Mouse (Mus musculus): ENCODE results near the gene Tenm4. TPM values are rescaled to one million over a fixed set of nuclear protein-coding genes. Genes with fewer than 3 reads are reported as not detected.

The Tenm4 gene
- polyA plus RNA-seq, 1 experiment from 2014 or later: 41.4 TPM

DNA sequence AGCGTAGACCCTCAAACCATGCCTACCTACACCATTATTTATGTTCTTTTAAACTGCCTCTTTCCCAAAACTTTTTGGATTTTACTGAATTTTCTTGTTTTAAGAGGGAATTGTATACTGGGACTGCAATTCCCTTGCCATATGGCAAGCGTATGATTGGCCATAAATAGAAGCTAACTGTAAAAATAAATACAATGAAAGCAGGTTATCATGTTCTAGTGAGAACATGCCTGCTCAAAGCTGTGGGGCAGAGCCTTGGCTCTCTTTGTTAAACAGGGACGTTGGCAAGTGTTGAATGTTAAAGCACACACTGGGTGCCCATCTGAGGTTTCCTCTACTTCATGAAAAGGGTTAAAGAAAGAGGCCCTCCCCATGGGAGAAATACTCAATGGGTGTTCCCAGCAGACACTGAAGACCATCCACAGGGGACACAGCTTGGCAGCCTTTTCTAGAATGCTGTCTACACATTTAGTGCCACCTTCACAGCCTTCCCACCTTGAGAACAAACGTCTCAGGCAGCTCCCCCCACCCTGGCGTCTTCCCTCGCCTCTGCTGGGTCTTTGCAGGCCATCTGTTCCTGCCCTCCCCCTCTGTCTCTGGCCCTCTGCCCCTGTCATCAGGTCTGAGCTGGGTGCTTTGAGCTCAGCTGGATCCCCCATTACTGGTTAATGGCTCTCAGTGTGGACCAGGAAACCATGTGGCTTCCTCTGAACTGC, 480.7 kb downstream of the Tenm4 start:
- Histone ChIP-seq H3K4me3 (ENCODE audit: low read depth, low read length) (no peak overlapping the region), H3K4me2 (ENCODE audit: low read length) (no peak overlapping the region), H3K9ac (ENCODE audit: low read depth, low read length) (no peak overlapping the region), H3K27ac (ENCODE audit: low read length) (no peak overlapping the region), H3K27me3 (ENCODE audit: control insufficient read depth, insufficient read depth, low read depth, low read length) (no peaks in the 10 kb centered on the region), H3K9me3 (replicated peaks; ENCODE audit: control insufficient read depth, low read length, poor library complexity, severe bottlenecking) (no peaks in the 10 kb centered on the region), H3K36me3 (ENCODE audit: control insufficient read depth, insufficient read depth, low read length) (no peaks in the 10 kb centered on the region), H3K4me1 (ENCODE audit: control insufficient read depth, insufficient read depth, low read length) (peaks cover 24% of the 10 kb centered on the region)
- WGBS: 33% methylated on average over 6 of the region's 6 CpGs
- ATAC-seq: peak; percentile 49; the same call in 1 of the 2 replicates

DNA sequence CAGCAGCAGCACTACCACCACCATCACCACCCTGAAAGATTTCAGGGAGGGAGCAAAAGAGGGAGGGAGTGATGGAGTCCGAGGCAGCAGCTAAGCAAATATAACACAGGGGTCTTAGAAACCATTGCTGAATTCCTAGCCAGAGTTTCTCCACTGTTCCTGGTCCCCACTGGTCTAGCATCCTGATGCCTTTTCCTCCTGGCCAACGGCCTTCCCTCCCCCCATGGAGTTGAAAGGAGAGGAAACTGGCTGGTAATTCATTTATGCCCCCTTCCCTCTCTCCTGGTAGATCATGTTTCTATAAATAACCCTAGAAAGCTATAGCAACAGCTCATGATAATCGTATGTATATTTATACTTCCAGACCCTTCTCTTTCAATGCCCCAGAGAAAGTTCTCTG, 481.8 kb downstream of the Tenm4 start:
- 34% methylated on average over 3 of the region's 3 CpGs for WGBS

DNA sequence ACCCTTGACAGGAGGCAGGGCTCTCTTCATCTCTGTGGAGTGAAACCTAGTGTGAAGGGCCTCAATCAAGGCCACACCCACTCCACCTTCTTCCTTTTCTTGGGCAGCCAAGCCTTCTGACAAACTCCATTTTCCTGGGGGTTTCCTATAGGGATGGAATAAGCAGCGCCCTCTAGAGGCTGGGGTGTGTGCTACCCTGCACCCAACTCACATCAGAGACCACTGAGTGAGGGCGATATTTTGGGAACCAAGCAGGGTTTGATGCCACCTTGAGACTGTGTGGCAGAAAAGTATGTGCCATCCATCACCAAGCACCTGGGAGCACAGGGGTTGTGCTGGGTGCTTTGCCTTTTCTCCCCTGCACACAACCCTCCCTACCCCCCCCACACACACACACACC, 483.2 kb downstream of the Tenm4 start:
- Histone ChIP-seq H3K27ac (ENCODE audit: low read length) (no peak overlapping the region), H3K4me2 (ENCODE audit: low read length) (no peak overlapping the region), H3K36me3 (ENCODE audit: control insufficient read depth, insufficient read depth, low read length) (no peaks in the 10 kb centered on the region), H3K4me3 (ENCODE audit: low read depth, low read length) (no peak overlapping the region), H3K4me1 (ENCODE audit: control insufficient read depth, insufficient read depth, low read length) (peaks cover 24% of the 10 kb centered on the region), H3K9ac (ENCODE audit: low read depth, low read length) (no peak overlapping the region), H3K9me3 (replicated peaks; ENCODE audit: control insufficient read depth, low read length, poor library complexity, severe bottlenecking) (no peaks in the 10 kb centered on the region), H3K27me3 (ENCODE audit: control insufficient read depth, insufficient read depth, low read depth, low read length) (no peaks in the 10 kb centered on the region)
- no peak for ATAC-seq
- WGBS: 57% methylated on average over 2 of the region's 2 CpGs

More for the DNA sequence above, 481.8 kb downstream of the Tenm4 start:
- no peak overlapping the region for H3K4me2 ChIP-seq (ENCODE audit: low read length)
- peaks cover 24% of the 10 kb centered on the region for H3K4me1 ChIP-seq (ENCODE audit: control insufficient read depth, insufficient read depth, low read length)
- H3K9ac ChIP-seq (ENCODE audit: low read depth, low read length): no peak overlapping the region
- no peak overlapping the region for H3K4me3 ChIP-seq (ENCODE audit: low read depth, low read length)
- no peak for ATAC-seq
- H3K36me3 ChIP-seq (ENCODE audit: control insufficient read depth, insufficient read depth, low read length): no peaks in the 10 kb centered on the region
- no peak overlapping the region for H3K27ac ChIP-seq (ENCODE audit: low read length)
- H3K27me3 ChIP-seq (ENCODE audit: control insufficient read depth, insufficient read depth, low read depth, low read length): no peaks in the 10 kb centered on the region
- no peaks in the 10 kb centered on the region for H3K9me3 ChIP-seq (replicated peaks; ENCODE audit: control insufficient read depth, low read length, poor library complexity, severe bottlenecking)

DNA sequence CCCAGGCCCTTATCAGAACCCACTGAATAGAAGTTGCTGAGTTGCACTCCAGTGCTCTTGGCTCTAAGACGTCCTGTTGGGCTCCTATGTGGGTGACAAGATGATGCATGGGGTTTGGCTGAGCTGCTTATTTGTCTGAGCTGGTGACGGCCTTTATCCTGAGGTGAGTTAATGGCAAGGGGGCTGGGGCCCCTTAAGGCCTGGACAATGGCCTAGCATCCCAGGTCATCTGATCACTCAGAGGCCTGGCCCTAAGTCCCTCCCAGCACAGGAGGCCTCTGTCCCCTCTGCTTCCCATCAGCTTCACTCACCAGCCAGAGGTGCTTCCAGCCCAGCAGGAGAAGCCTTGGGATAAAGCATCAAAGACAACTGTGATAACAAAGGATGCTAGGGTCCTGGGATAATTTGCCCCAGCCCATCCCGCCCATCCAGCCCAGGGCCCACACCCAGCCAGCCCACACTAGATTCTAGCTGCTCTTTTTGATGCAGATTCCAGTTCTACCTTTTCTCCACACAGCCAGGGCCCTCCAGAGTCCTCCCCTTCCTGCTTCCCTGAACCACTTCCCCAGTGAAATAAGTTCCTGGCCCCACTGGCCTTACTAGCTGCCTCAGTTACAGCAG, 484.2 kb downstream of the Tenm4 start:
- H3K27ac ChIP-seq (ENCODE audit: low read length): no peak overlapping the region
- H3K4me3 ChIP-seq (ENCODE audit: low read depth, low read length): no peak overlapping the region
- H3K9me3 ChIP-seq (replicated peaks; ENCODE audit: control insufficient read depth, low read length, poor library complexity, severe bottlenecking): no peaks in the 10 kb centered on the region
- WGBS: 56% methylated on average over 3 of the region's 3 CpGs
- no peak overlapping the region for H3K9ac ChIP-seq (ENCODE audit: low read depth, low read length)
- H3K27me3 ChIP-seq (ENCODE audit: control insufficient read depth, insufficient read depth, low read depth, low read length): no peaks in the 10 kb centered on the region
- H3K4me2 ChIP-seq (ENCODE audit: low read length): no peak overlapping the region
- H3K4me1 ChIP-seq (ENCODE audit: control insufficient read depth, insufficient read depth, low read length): peaks cover 24% of the 10 kb centered on the region
- ATAC-seq: no peak
- no peaks in the 10 kb centered on the region for H3K36me3 ChIP-seq (ENCODE audit: control insufficient read depth, insufficient read depth, low read length)

DNA sequence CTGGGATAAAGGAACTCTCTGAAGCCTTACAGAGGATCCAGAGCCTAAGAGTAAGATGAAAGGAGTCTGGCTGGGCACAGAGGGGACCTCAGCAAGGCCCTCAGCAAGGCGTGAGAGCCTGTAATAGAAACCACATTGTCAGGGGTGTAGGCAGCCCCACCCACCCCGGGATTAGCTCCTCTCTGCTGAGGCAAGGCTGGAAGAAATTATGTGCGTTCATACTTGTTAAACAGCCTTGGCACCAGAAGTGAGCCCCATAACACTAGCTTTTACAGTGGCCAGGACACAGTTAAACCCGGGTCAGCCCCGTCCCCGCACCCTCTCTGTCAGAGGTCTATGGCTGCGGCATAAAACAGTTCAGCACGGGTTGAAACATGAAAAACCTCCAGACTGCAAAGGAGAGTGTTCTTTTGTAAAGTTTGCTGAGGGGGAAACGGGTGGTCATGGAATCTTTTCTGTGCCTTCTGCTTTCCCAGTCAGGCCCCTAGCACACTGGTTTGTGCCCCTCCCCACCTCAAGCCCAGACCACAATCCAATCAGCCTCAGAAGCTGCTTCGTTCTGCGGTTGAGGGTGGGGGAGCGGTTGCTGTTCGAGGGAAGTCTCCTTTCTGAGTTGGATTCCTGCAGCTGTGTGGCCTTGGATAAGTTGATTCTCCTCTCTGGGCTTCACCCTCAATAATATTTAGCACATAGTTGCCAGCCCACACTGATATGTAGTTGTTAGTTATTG, 486.2 kb downstream of the Tenm4 start:
- Histone ChIP-seq H3K27me3 (ENCODE audit: control insufficient read depth, insufficient read depth, low read depth, low read length) (no peaks in the 10 kb centered on the region), H3K27ac (ENCODE audit: low read length) (no peak overlapping the region), H3K36me3 (ENCODE audit: control insufficient read depth, insufficient read depth, low read length) (no peaks in the 10 kb centered on the region), H3K9ac (ENCODE audit: low read depth, low read length) (no peak overlapping the region), H3K9me3 (replicated peaks; ENCODE audit: control insufficient read depth, low read length, poor library complexity, severe bottlenecking) (no peaks in the 10 kb centered on the region), H3K4me1 (ENCODE audit: control insufficient read depth, insufficient read depth, low read length) (peaks cover 8% of the 10 kb centered on the region), H3K4me3 (ENCODE audit: low read depth, low read length) (no peak overlapping the region), H3K4me2 (ENCODE audit: low read length) (no peak overlapping the region)
- WGBS: 8% methylated on average over 13 of the region's 13 CpGs
- ATAC-seq: no peak

DNA sequence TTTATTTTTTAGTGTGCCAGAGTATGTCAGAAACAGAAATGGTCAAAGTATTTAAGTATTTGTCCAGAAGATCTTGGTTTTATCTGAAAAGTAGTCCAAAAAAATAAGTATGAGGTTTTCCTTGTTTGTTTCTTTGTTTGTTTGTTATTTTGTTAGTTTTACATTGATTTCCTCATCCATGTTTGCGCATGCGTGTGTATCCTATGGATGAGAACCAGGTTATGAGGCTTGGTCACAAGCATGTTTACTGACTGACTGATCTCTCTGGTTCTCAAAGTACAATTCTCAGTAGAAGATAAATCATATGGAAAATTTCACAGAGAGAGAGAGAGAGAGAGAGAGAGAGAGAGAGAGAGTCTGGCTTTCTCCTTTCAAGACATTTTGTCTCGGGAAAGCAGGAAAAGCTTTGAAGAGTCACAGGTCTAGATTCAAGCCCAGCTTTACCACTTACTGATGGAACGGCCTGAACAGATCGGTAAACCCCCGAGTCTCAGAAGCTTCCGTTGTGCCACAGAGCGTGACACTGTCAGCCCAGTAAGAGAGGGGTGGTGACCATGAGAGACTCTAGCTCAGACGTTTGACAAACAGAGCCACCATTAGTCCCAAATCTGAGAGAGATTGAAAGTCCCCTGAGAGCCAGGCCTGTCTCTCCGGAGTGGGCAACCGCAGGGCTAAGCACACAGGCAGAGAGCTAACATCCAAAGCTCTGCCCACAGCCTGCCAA, 487.0 kb downstream of the Tenm4 start:
- H3K27me3 ChIP-seq (ENCODE audit: control insufficient read depth, insufficient read depth, low read depth, low read length): no peaks in the 10 kb centered on the region
- 0 out of 2 replicates have a peak, but pooled peaks cover 2% of the 10 kb centered on the region for H3K4me1 ChIP-seq (ENCODE audit: control insufficient read depth, insufficient read depth, low read length)
- H3K27ac ChIP-seq (ENCODE audit: low read length): no peak overlapping the region
- H3K4me3 ChIP-seq (ENCODE audit: low read depth, low read length): no peak overlapping the region
- ATAC-seq: no peak
- H3K9ac ChIP-seq (ENCODE audit: low read depth, low read length): no peak overlapping the region
- WGBS: 51% methylated on average over 11 of the region's 11 CpGs
- no peaks in the 10 kb centered on the region for H3K9me3 ChIP-seq (replicated peaks; ENCODE audit: control insufficient read depth, low read length, poor library complexity, severe bottlenecking)
- no peak overlapping the region for H3K4me2 ChIP-seq (ENCODE audit: low read length)
- H3K36me3 ChIP-seq (ENCODE audit: control insufficient read depth, insufficient read depth, low read length): no peaks in the 10 kb centered on the region

DNA sequence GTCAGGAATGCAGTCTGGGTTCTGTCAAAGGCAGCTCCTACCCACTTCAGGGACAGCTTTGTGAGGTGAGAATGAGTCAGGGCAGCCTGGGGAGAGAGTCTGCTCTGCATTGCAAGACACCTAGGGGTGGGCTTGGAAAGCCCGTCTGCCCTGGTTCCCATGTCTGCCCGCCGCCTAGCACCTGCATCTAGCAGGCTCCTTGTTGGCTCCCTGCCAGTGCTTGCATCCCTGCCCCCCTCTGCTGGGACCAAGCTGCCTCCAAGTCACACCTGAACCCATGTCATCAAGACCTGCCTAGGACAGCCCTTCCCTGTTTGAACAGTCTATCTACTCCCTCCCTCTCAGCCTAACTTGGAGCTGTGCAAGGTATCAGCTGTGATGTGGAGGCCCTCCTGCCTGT, 489.9 kb downstream of the Tenm4 start:
- Histone ChIP-seq H3K9me3 (replicated peaks; ENCODE audit: control insufficient read depth, low read length, poor library complexity, severe bottlenecking) (no peaks in the 10 kb centered on the region), H3K4me1 (ENCODE audit: control insufficient read depth, insufficient read depth, low read length) (0 out of 2 replicates have a peak, but pooled peaks cover 2% of the 10 kb centered on the region), H3K4me2 (ENCODE audit: low read length) (no peak overlapping the region), H3K9ac (ENCODE audit: low read depth, low read length) (no peak overlapping the region), H3K4me3 (ENCODE audit: low read depth, low read length) (no peak overlapping the region), H3K27me3 (ENCODE audit: control insufficient read depth, insufficient read depth, low read depth, low read length) (no peaks in the 10 kb centered on the region), H3K36me3 (ENCODE audit: control insufficient read depth, insufficient read depth, low read length) (no peaks in the 10 kb centered on the region), H3K27ac (ENCODE audit: low read length) (no peak overlapping the region)
- peak; percentile 59; the same call in 1 of the 2 replicates for ATAC-seq
- WGBS: 41% methylated on average over 3 of the region's 3 CpGs

DNA sequence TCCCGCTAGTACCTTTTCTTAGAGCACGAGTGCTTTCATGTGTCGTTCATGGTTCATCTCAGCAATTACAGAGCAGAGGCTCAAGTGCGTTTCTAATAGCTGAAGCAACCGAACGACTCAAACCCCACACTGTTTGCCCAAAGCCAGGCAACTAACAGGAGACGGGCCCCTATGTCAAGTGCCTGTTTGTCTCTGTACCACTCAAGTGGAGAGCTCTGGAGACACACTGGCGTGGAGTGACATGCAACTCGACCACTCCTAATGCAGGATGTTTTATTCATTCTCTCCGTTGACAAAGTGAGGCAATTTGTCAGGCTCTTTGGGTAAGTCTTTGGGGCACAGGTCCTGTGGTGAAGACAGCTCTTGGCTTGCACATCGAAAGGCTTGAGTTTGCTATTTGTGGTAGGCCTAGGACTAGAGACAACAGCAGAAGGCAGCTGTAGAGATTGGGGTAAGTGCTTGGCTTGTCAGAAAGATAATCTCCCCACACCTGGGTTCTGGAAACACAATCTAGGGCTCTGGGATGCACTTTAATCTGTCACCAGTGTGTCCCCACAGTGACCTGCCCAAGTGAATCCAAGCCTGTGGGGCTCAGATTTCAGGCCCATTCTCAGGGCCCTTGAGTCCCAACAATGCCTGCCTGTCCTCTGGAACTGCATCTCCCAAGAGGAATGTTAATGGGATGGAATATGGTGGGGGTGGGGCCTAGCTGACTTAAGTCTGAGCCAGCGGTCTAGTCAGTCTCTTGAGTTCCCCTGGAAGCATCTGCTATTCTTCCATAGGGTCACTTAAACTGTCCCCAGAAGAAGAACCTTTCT, 490.5 kb downstream of the Tenm4 start:
- ATAC-seq: no peak

More for the DNA sequence above, 490.5 kb downstream of the Tenm4 start:
- 47% methylated on average over 12 of the region's 12 CpGs for WGBS
- no peak overlapping the region for H3K4me2 ChIP-seq (ENCODE audit: low read length)
- no peak overlapping the region for H3K27ac ChIP-seq (ENCODE audit: low read length)
- H3K27me3 ChIP-seq (ENCODE audit: control insufficient read depth, insufficient read depth, low read depth, low read length): no peaks in the 10 kb centered on the region
- H3K4me1 ChIP-seq (ENCODE audit: control insufficient read depth, insufficient read depth, low read length): 0 out of 2 replicates have a peak, but pooled peaks cover 2% of the 10 kb centered on the region
- no peaks in the 10 kb centered on the region for H3K9me3 ChIP-seq (replicated peaks; ENCODE audit: control insufficient read depth, low read length, poor library complexity, severe bottlenecking)
- no peak overlapping the region for H3K4me3 ChIP-seq (ENCODE audit: low read depth, low read length)
- H3K36me3 ChIP-seq (ENCODE audit: control insufficient read depth, insufficient read depth, low read length): no peaks in the 10 kb centered on the region
- no peak overlapping the region for H3K9ac ChIP-seq (ENCODE audit: low read depth, low read length)
